Mouse (Mus musculus) hindbrain, embryonic 11.5 days (tissue): ENCODE measurements around the gene Fam161b. TPM values are rescaled to one million over a fixed set of nuclear protein-coding genes. Genes with fewer than 3 reads are reported as not detected.

Source experiments
- ATAC-seq: fragments of 200-750 bp; cut with Nextera tagmentation; 2 replicates; pipeline ENCODE4 v1.8.0; 2017; ENCODE audit warnings: mild to moderate bottlenecking, moderate TSS enrichment, moderate library complexity; ENCODE audit not compliant: low FRiP score
- DNase-seq: peaks from one replicate; pipeline ENCODE4 v3.0.0-alpha.2; 2015; ENCODE audit warnings: low spot score
- H3K27ac ChIP-seq: fragments of 300-500 bp; sonication (generic); 2 replicates; pipeline ENCODE4 v1.5.1; 2014; ENCODE audit warnings: mild to moderate bottlenecking, low read depth, low read length
- H3K27me3 ChIP-seq: fragments of 300-500 bp; sonication (generic); 2 replicates; pipeline ENCODE4 v1.6.1; 2014; ENCODE audit warnings: mild to moderate bottlenecking, low read length, moderate library complexity, mixed read lengths; ENCODE audit not compliant: control insufficient read depth, insufficient read depth
- H3K36me3 ChIP-seq: fragments of 300-500 bp; sonication (generic); 2 replicates; pipeline ENCODE4 v1.6.1; 2014; ENCODE audit warnings: mild to moderate bottlenecking, low read length, moderate library complexity, mixed read lengths; ENCODE audit not compliant: control insufficient read depth, insufficient read depth
- H3K4me1 ChIP-seq: fragments of 300-500 bp; sonication (generic); replicated peaks from 2 replicates; pipeline ENCODE4 v1.6.1; 2014; ENCODE audit warnings: low read length, mixed read lengths; ENCODE audit not compliant: control insufficient read depth, insufficient read depth
- H3K4me2 ChIP-seq: fragments of 300-500 bp; sonication (generic); replicated peaks from 2 replicates; pipeline ENCODE4 v1.6.1; 2014; ENCODE audit warnings: mild to moderate bottlenecking, low read depth, low read length
- H3K4me3 ChIP-seq: fragments of 300-500 bp; sonication (generic); 2 replicates; pipeline ENCODE4 v1.5.1; 2014; ENCODE audit warnings: low read depth, low read length
- H3K9ac ChIP-seq: fragments of 300-500 bp; sonication (generic); 2 replicates; pipeline ENCODE4 v1.6.1; 2014; ENCODE audit warnings: low read depth, low read length
- H3K9me3 ChIP-seq: fragments of 300-500 bp; sonication (generic); 2 replicates; pipeline ENCODE4 v1.6.1; 2016; ENCODE audit warnings: low read length; ENCODE audit not compliant: control insufficient read depth
- WGBS: fragments of 180-500 bp; shearing (Covaris S2); extraction: QIAGEN DNeasy Blood & Tissue Kit; methylation state at CpG from one replicate; pipeline ENCODE4 v1.1.7; 2014; 5-methylcytosine and 5-hydroxymethylcytosine counted together
- polyA plus RNA-seq: library from polyadenylated mRNA; unstranded; fragments of >200 nt; fragmentation: Nextera tagmentation; extraction: Ambion mirVana; gene quantifications from 2 replicates; pipeline ENCODE4 v1.2.1, GENCODE M21; 2014

The Fam161b gene
- polyA plus RNA-seq, 1 experiment from 2014 or later: 11.2 TPM

- no peak overlapping the region for H3K4me3 ChIP-seq
- 87% methylated on average over 8 of the region's 8 CpGs for WGBS
- no peak overlapping the region for H3K9ac ChIP-seq
- no peaks in the 10 kb centered on the region for H3K9me3 ChIP-seq
- H3K4me2 ChIP-seq: no peak overlapping the region
- no peak overlapping the region for H3K27ac ChIP-seq
- no peaks in the 10 kb centered on the region for H3K36me3 ChIP-seq
- H3K27me3 ChIP-seq: no peaks in the 10 kb centered on the region
- no peak for ATAC-seq
- DNase-seq: no peak
- H3K4me1 ChIP-seq: no peaks in the 10 kb centered on the region
Measured at GRCm38 (mm10) chr12:84388097-84388496, 26.5 kb upstream of the Fam161b start.

DNA sequence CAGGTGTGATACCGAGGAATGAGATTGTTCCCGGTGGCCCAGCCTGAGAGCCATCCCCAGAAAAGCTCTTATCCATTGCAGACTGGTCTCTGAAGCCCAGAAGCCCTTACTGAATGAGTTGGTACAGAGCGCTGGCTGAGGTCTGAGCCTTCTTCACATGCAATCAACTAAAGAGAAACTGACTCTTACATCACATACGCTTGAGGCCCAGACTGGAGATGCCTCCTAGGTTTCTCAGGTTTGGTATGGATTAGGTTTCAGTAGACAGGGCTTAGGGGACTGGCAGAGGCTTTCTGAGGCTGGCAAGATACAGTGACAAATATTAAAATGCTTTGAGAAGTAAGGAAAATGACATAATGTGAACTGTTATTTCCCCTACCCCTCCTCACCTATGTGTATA is 23.8 kb upstream of the Fam161b start:
- H3K27ac ChIP-seq: no peak overlapping the region
- no peaks in the 10 kb centered on the region for H3K9me3 ChIP-seq
- no peak overlapping the region for H3K4me3 ChIP-seq
- no peak overlapping the region for H3K4me2 ChIP-seq
- no peak for ATAC-seq
- DNase-seq: no peak
- no peaks in the 10 kb centered on the region for H3K27me3 ChIP-seq
- H3K36me3 ChIP-seq: no peaks in the 10 kb centered on the region
- H3K4me1 ChIP-seq: no peaks in the 10 kb centered on the region
- 86% methylated on average over 4 of the region's 4 CpGs for WGBS
- H3K9ac ChIP-seq: no peak overlapping the region

DNA sequence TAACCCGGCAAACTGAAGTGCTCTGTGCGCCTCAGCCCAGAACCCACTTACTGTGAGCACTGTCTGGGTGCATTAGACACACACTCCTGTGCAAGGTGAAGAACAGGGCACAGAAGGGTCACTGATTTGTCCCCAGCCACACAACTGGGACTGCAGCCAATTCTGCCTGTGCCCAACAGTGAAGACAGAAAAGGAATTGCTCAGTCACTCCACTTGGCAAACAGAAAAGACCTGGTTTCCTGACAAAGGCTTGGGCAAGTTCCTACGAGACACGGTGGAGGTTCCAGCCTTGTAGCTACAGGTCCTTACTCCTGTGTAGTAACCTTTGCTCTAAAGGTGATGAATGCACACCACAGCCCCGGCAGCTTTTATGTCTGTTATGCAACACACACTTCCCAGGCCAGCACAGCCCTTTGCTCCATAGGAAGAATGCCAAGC is 23.0 kb upstream of the Fam161b start:
- no peaks in the 10 kb centered on the region for H3K36me3 ChIP-seq
- 90% methylated on average over 5 of the region's 5 CpGs for WGBS
- H3K4me3 ChIP-seq: no peak overlapping the region
- DNase-seq (no peak), ATAC-seq (no peak)
- no peak overlapping the region for H3K4me2 ChIP-seq
- no peaks in the 10 kb centered on the region for H3K4me1 ChIP-seq
- no peak overlapping the region for H3K9ac ChIP-seq
- no peaks in the 10 kb centered on the region for H3K9me3 ChIP-seq
- no peaks in the 10 kb centered on the region for H3K27me3 ChIP-seq
- H3K27ac ChIP-seq: no peak overlapping the region

DNA sequence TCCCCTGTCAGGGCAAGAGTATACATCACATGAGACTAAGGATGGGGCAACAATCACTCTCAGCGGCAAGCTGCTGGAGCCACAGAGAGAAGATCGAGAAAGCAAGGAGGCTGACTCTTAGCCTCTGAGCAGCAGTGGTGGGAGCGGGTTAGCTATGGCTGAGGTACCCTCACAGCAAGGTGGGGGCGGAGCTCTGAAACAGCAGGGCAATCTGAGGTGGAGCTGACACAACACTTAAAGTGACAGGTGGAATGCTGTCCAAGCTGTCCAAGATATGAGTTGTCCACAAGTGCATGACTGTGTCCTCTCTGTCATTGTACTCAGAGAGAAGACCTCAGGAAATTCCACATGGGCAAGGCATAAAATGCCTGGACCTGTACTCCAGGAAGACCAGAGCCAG is 20.7 kb upstream of the Fam161b start:
- no peak overlapping the region for H3K9ac ChIP-seq

DNA sequence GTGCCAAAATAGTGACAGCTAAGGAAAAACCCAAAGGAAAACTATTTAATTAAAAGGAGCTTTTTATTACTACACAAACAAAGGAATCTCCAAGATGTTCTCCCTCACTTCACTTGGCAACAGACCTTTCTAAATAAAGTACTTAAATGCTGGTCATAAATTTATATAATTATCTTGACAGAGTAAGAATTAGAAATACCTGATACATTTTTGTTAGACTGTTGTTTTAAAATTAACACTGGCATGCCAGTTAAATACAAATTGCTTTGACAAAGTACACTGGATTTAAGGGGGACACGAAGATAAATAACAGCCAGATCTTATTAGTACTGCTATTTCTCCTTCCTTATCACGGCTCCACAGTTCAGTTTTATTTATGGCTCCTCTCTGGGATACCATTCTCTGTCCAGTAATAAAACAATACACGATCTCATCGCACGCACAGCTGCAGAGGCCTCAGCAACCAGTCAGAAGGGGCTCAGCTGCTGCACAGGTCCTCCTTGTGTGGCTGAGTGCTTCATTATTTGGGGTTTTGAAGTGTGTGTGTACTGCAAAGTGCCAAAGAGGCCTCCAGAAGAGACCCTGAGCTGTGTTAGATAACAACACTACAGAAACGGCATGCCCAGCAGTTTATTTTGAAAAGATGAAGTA is 12.3 kb upstream of the Fam161b start:
- no peak overlapping the region for H3K9ac ChIP-seq
- no peak for ATAC-seq

More for the DNA sequence above, 20.7 kb upstream of the Fam161b start:
- Histone ChIP-seq H3K4me3 (no peak overlapping the region), H3K36me3 (no peaks in the 10 kb centered on the region), H3K27ac (no peak overlapping the region), H3K4me2 (no peak overlapping the region), H3K4me1 (no peaks in the 10 kb centered on the region), H3K9me3 (no peaks in the 10 kb centered on the region), H3K27me3 (no peaks in the 10 kb centered on the region)
- 82% methylated on average over 4 of the region's 4 CpGs for WGBS
- ATAC-seq (no peak), DNase-seq (no peak)

DNA sequence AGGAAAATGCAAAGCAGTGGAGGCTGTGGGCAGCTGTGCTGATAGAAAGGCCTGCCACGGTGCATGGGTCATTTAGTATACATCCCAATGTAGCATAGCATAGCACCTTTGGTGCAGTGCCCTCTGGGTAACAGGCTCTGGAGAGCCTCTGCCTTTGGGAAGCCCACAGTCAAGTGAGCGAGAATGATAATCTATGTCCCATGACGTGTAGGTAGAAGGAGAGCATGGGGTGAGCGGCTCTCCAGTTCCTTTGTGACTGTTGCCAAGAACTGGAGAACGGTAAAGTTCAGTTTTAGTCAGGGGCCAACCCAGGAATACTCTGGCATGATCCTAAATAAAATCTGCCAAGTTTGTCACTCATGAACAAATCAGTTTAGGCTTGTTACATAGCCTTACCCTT is 10.0 kb upstream of the Fam161b start:
- Histone ChIP-seq H3K9me3 (no peaks in the 10 kb centered on the region), H3K27ac (no peak overlapping the region), H3K4me2 (no peak overlapping the region), H3K4me3 (no peak overlapping the region), H3K9ac (no peak overlapping the region), H3K27me3 (no peaks in the 10 kb centered on the region), H3K4me1 (no peaks in the 10 kb centered on the region), H3K36me3 (peaks cover 5% of the 10 kb centered on the region; the same call in 1 of the 2 replicates)
- DNase-seq: no peak
- no peak for ATAC-seq
- WGBS: 93% methylated on average over 5 of the region's 5 CpGs

More for the DNA sequence above, 12.3 kb upstream of the Fam161b start:
- 92% methylated on average over 6 of the region's 6 CpGs for WGBS
- DNase-seq: no peak
- peaks cover 5% of the 10 kb centered on the region; the same call in 1 of the 2 replicates for H3K36me3 ChIP-seq
- no peak overlapping the region for H3K4me3 ChIP-seq
- H3K27ac ChIP-seq: no peak overlapping the region
- no peak overlapping the region for H3K4me2 ChIP-seq
- no peaks in the 10 kb centered on the region for H3K9me3 ChIP-seq
- no peaks in the 10 kb centered on the region for H3K27me3 ChIP-seq
- H3K4me1 ChIP-seq: no peaks in the 10 kb centered on the region

DNA sequence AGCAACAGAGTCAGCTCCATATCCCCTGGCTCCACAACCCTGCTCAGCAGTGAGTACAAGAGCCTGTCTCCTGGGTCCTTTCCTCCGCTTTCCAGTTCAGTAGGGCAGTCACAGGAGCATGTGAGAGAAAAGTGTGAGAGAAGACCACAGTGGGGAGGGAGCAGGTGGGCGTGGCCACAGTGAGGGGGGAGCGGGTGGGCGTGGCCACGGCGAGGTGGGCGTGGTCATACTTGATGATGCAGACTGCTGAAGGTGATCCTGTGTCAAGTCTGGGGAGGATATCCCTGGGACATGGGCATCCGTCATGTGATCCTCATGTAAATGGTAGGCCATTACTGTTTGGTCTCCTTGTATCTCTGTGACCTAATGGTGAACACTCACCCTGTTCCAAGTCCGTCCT is 5.3 kb upstream of the Fam161b start:
- no peaks in the 10 kb centered on the region for H3K27me3 ChIP-seq
- no peak overlapping the region for H3K27ac ChIP-seq
- H3K4me3 ChIP-seq: no peak overlapping the region
- H3K4me1 ChIP-seq: no peaks in the 10 kb centered on the region
- 75% methylated on average over 9 of the region's 9 CpGs for WGBS
- no peak overlapping the region for H3K4me2 ChIP-seq
- H3K36me3 ChIP-seq: no peaks in the 10 kb centered on the region; the same call in 1 of the 2 replicates
- DNase-seq (no peak), ATAC-seq (no peak)
- H3K9ac ChIP-seq: no peak overlapping the region
- no peaks in the 10 kb centered on the region for H3K9me3 ChIP-seq

DNA sequence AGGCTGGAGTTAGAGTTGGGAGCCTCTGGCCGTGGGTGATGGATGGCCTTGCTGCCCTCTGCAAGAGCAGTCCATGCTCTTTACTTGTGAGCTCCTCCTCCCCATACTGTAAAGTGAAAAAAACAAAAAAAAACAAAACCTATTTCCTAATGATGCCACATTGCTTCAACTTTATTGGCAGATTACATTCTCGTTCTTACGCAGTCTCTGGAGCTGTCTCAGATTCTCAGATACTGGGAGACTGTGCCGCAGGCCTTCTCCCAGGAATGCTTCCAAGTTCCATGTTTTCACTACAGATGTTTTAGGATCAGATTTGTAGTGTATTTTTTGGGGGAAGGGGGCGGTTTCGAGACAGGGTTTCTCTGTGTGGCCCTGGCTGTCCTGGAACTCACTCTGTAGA is 3.5 kb upstream of the Fam161b start:
- no peak overlapping the region for H3K27ac ChIP-seq

GRCm38 (mm10) chr12:84364291-84364690 is 2.7 kb upstream of the Fam161b start:
- no peak for DNase-seq
- Histone ChIP-seq H3K27ac (no peak overlapping the region), H3K9ac (no peak overlapping the region), H3K27me3 (no peaks in the 10 kb centered on the region), H3K4me1 (no peaks in the 10 kb centered on the region), H3K36me3 (no peaks in the 10 kb centered on the region), H3K4me3 (no peak overlapping the region), H3K4me2 (no peak overlapping the region), H3K9me3 (no peaks in the 10 kb centered on the region)
- no peak for ATAC-seq
- 84% methylated on average over 9 of the region's 9 CpGs for WGBS

More for the DNA sequence above, 3.5 kb upstream of the Fam161b start:
- ATAC-seq (no peak), DNase-seq (no peak)
- H3K4me2 ChIP-seq: no peak overlapping the region
- no peaks in the 10 kb centered on the region for H3K4me1 ChIP-seq
- H3K9ac ChIP-seq: no peak overlapping the region
- H3K27me3 ChIP-seq: no peaks in the 10 kb centered on the region
- H3K36me3 ChIP-seq: no peaks in the 10 kb centered on the region
- H3K4me3 ChIP-seq: no peak overlapping the region
- no peaks in the 10 kb centered on the region for H3K9me3 ChIP-seq
- WGBS: 98% methylated on average over 6 of the region's 6 CpGs
